Comparison of ENCODE assay signal across 8 mouse cellular contexts in genomic region chr10:39369502-39369931, GRCm38 (mm10). TPM values are rescaled to one million over a fixed set of nuclear protein-coding genes. Genes with fewer than 3 reads are reported as not detected.
DNase-seq lines count a peak whose midpoint lies in the region; ATAC-seq and TF ChIP-seq lines count a peak whose summit lies in the region.

No protein-coding gene starts in this region.

- peak overlapping the region; percentile 66 for H3K4me3 ChIP-seq in ES-Bruce4 (ENCODE audit: low read depth, low read length)
- peak overlapping the region; percentile 92 for H3K4me3 ChIP-seq in forebrain, embryonic 15.5 days
- H3K4me3 ChIP-seq in lung, adult 2 months (replicated peaks; ENCODE audit: extremely low read depth, low read depth, low read length), result peak overlapping the region; percentile 68

- H3K9ac ChIP-seq in ES-Bruce4 (ENCODE audit: low read depth, poor library complexity, severe bottlenecking), result peak overlapping the region; percentile 78
- H3K9ac ChIP-seq in forebrain, embryonic 15.5 days (replicated peaks), result peak overlapping the region; percentile 97

- peak overlapping the region; percentile 58 for H3K4me2 ChIP-seq in forebrain, embryonic 15.5 days (replicated peaks)

- no peaks in the 10 kb centered on the region for H3K9me3 ChIP-seq in ES-Bruce4 (replicated peaks; ENCODE audit: control insufficient read depth, insufficient read depth, low read length, poor library complexity, severe bottlenecking)
- no peaks in the 10 kb centered on the region for H3K9me3 ChIP-seq in forebrain, embryonic 15.5 days

- H3K4me1 ChIP-seq in ES-Bruce4 (ENCODE audit: control insufficient read depth, insufficient read depth, low read length), result no peaks in the 10 kb centered on the region
- peaks cover 42% of the 10 kb centered on the region for H3K4me1 ChIP-seq in forebrain, embryonic 15.5 days
- peaks cover 11% of the 10 kb centered on the region for H3K4me1 ChIP-seq in lung, adult 2 months (ENCODE audit: control insufficient read depth, insufficient read depth, low read length)

- WGBS in forebrain, embryonic 15.5 days, result under 1% methylated on average over 39 of the region's 44 CpGs
- WGBS in lung, adult 2 months, result under 1% methylated on average over 43 of the region's 44 CpGs

- ATAC-seq in forebrain, embryonic 15.5 days (replicated peaks), result peak; percentile 100
- ATAC-seq in neutrophil, adult 5-6 weeks (ENCODE audit: extremely low read depth, insufficient number of reproducible peaks, low FRiP score, poor library complexity, severe bottlenecking), result peak; percentile 93

- no peak for TF ChIP-seq EP300 in ES-Bruce4 (IDR thresholded peaks at IDR 0.05; ENCODE audit: insufficient read depth, low read depth, low read length)

- peak; percentile 96 for DNase-seq in cerebellum, adult 11-12 months
- DNase-seq in heart, postnatal 25 days (ENCODE audit: low spot score), result peak; percentile 95
- peak; percentile 96 to 98 for DNase-seq in layer of hippocampus, adult 18-20 months (ENCODE audit: low spot score in 2 of 2)
- peak; percentile 92 for DNase-seq in lung, adult 2 months
- DNase-seq in thymus, adult 18-20 months, result peak; percentile 97 to 98

- no peak overlapping the region for H3K27ac ChIP-seq in ES-Bruce4 (ENCODE audit: insufficient read depth, low read length)
- peak overlapping the region; percentile 97 for H3K27ac ChIP-seq in forebrain, embryonic 15.5 days (replicated peaks)

- intact Hi-C loops in heart, postnatal 25 days (cut with DNase I), result loop anchor here (2.0 to 5.0 kb wide), 2 partner anchors 129 to 197 kb away; no protein-coding TSS in a partner anchor

- 0 out of 2 replicates have a peak, but pooled peaks cover 4% of the 10 kb centered on the region for H3K27me3 ChIP-seq in ES-Bruce4 (ENCODE audit: control insufficient read depth, insufficient read depth, low read length, poor library complexity, severe bottlenecking)
- no peaks in the 10 kb centered on the region for H3K27me3 ChIP-seq in forebrain, embryonic 15.5 days

- H3K36me3 ChIP-seq in ES-Bruce4 (ENCODE audit: control insufficient read depth, insufficient read depth, low read length, poor library complexity, severe bottlenecking), result no peaks in the 10 kb centered on the region
- no peaks in the 10 kb centered on the region for H3K36me3 ChIP-seq in forebrain, embryonic 15.5 days

- TF ChIP-seq POLR2A in ES-Bruce4 (IDR thresholded peaks at IDR 0.05; ENCODE audit: insufficient read depth, low read length), result peak; percentile 71
- TF ChIP-seq POLR2A in lung, adult 2 months (IDR thresholded peaks at IDR 0.05; ENCODE audit: borderline replicate concordance, extremely low read depth, low read depth, low read length), result peak; percentile 36; the same call in 1 of the 2 replicates

- TF ChIP-seq CTCF in ES-Bruce4 (IDR thresholded peaks at IDR 0.05; ENCODE audit: low read depth, low read length), result no peak
- TF ChIP-seq CTCF in lung, adult 2 months (IDR thresholded peaks at IDR 0.05; ENCODE audit: insufficient read depth, low read length), result no peak

RNA-seq across cellular contexts. Expression of gene Fyn, which starts 0.9 kb away (rescaled TPM):
- 19.1 and 25.5 TPM in 2 replicates for polyA plus RNA-seq in ES-Bruce4 (2011; ENCODE audit: insufficient read depth, insufficient read length, low read depth, missing spikeins)
- polyA plus RNA-seq in forebrain, embryonic 15.5 days (2015; fragmentation: Nextera tagmentation; extraction: Ambion mirVana), result 75.6 and 79.3 TPM in 2 replicates
- total RNA-seq in heart, postnatal 25 days (2021), result 10 to 100 TPM; 29.1 to 42.5 TPM
- total RNA-seq in layer of hippocampus, adult 18-20 months (2021), result 100 to 1,000 TPM; 115 to 118 TPM
- polyA plus RNA-seq in lung, adult 2 months (2012; rRNA removed), result 26.0 and 29.2 TPM in 2 replicates
- total RNA-seq in neutrophil, adult 5-6 weeks (2017), result 44.9 and 56.6 TPM in 2 replicates
